Mouse (Mus musculus): ENCODE results near the gene Hsf5.

Gene Hsf5

GRCm38 (mm10) chr11:87688478-87689203 is 71.7 kb downstream of the Hsf5 start:
- no peak for DNase-seq

DNA sequence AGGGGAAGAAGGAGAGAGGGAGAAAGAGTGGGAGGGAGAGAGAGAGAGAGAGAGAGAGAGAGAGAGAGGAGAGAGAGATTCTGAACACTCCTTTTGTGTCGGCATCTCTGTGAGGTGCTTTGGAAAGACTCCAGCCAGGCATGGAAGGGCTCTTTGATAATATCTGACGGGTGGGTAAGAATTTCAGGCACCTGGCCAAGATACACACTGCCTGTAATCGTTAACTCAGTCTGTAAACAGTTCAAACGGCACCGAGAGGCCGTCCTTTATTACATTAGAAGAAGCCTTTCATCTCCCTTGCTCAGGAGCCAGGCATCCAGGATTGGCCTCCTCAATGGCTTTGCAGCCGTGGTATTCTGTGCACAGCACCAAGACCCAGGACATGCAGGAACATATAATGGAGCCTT is 72.4 kb downstream of the Hsf5 start:
- peak in 1 of 2 experiments; percentile 15 for DNase-seq

- no peak for DNase-seq
Observed at GRCm38 (mm10) chr11:87690054-87690740, 73.2 kb downstream of the Hsf5 start.

GRCm38 (mm10) chr11:87697131-87697682 is 80.2 kb downstream of the Hsf5 start:
- DNase-seq: no peak

DNA sequence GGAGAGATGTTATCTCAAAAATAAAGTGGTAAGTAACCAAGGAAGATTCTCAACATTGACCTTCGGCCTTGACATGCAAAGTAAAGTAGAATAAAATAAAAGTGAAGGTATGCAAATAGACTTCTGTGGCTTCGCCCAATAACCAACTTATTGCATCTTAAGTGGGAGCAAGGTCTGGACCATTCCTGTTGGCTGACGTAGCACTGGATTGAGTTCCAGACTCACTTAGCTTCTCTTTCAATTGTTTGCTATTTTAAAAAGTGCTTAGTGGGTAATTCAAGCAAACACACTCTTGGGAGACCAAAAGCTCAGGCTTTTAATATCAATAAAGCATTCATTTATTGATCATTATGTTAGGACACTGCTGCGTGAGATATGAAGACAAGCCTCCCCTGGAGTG is 81.2 kb downstream of the Hsf5 start:
- no peak for DNase-seq

- DNase-seq: no peak
Observed at GRCm38 (mm10) chr11:87701108-87701507, 84.1 kb downstream of the Hsf5 start.

DNA sequence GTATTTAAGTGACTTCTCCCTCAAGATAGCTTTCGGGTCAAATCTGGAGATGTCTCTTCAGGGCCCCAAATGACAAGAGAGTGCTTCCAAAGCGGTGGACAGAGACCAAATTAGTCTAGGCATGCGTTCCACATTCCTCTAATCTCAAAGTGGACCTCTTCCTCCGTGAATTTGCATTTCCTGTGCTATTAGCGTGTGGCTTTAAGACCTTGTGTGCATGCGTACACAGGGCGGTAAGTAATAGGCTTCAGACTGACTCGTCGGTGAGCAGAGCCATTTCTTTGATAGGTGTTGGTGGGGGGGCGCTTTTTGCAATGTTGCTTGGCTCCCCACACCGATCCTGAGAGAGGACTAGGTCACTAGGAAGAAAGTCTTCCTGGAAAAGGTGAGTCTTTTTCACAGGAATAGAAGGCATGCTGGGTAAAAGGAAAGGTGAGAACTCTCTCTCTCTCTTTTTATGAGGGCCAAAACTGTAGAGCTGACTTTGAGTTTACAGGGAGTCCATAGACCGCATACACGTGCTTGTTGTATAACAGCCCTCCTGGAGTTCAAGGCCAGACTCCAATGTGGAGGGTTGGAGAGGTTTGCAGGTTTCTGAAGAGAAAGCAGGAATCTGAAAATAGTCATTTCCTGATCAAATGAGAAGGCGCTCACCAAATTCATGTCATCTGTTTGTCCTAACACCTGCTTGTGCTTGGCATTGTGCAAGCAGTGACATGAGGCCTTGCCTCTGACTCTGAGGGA is 85.1 kb downstream of the Hsf5 start:
- DNase-seq: no peak

- DNase-seq: no peak
Observed at GRCm38 (mm10) chr11:87703654-87704053, 86.7 kb downstream of the Hsf5 start.

GRCm38 (mm10) chr11:87704289-87704688 is 87.3 kb downstream of the Hsf5 start:
- DNase-seq: no peak

GRCm38 (mm10) chr11:87707570-87707969 is 90.6 kb downstream of the Hsf5 start:
- no peak for DNase-seq

GRCm38 (mm10) chr11:87708979-87709378 is 92.0 kb downstream of the Hsf5 start:
- no peak for DNase-seq
